Mouse (Mus musculus) G1E-ER4 (cell line): ENCODE measurements around the gene Zmat3. TPM values are rescaled to one million over a fixed set of nuclear protein-coding genes. Genes with fewer than 3 reads are reported as not detected.

Experiments used
- GATA1 ChIP-seq: IDR thresholded peaks from one replicate; pipeline ENCODE4 v1.8.0; 2012; ENCODE audit warnings: low read length, inconsistent platforms
- polyA plus RNA-seq: library from polyadenylated mRNA; stranded (reverse); fragments of >175 nt; gene quantifications from 2 replicates; pipeline ENCODE4 v1.2.3, GENCODE M21; 2012

Gene Zmat3
- polyA plus RNA-seq, 1 experiment, result 5.3 TPM

- TF ChIP-seq GATA1, result no peak
Observed at GRCm38 (mm10) chr3:32395771-32396551, 30.1 kb upstream of the Zmat3 start.

DNA sequence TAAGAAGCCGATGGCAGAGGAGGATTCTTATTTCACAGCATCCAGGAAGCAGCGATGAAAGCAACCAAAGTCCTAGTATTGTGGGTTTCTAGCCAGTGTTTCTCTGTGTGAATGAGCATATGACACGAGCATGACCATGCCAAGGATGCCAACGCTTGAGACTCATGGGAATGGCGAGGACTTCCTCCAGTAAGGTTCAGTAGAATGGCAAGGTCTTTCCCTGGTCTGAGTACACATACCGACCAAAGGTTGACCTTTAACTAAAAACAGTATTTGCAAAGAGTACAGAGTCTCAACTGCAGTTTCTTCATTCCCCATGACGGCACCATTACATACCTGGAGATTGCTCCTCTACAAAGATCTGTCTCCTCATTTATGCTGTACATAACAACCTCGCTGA lies 28.2 kb upstream of the Zmat3 start:
- TF ChIP-seq GATA1, result no peak

- TF ChIP-seq GATA1, result no peak
Observed at GRCm38 (mm10) chr3:32392841-32393240, 27.0 kb upstream of the Zmat3 start.

DNA sequence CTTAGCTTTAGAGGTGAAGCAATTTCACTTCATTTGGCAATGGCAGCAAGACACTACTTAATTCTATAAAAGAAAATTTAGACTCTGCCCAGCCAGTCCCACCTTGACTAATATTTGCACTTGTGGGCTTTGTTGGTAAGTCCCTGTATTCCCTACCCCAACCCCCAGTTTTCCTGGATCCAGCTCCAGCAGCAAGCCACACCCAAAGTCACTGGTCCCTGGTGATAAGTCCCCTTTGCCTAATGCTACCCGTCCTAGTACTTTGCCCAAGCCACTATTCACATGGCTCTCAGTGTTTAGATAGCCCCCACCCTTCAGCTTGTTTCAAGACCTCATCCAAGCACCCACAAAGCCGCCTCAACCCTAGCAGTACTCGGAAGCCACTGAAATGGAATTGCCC lies 15.7 kb upstream of the Zmat3 start:
- no peak for TF ChIP-seq GATA1

DNA sequence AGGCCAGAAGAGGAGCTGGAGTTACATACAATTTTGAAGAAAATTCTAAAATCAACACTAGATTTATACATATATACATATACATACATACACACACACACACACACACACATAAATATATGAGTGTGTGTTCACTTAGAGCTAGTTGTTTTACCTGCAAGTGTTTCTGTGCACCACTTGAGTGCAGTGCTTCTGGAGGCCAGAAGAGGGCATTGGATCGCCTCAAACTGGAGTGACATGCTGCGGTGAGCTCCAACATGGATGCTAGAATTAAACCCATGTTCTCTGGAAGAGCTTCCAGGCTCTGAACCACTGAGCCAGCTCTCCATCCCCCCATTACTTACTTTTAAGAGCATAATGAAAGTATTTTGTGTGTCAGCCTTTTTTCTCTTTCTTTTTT lies 14.1 kb upstream of the Zmat3 start:
- TF ChIP-seq GATA1, result no peak

- no peak for TF ChIP-seq GATA1
Observed at GRCm38 (mm10) chr3:32373236-32373635, 7.4 kb upstream of the Zmat3 start.

- no peak for TF ChIP-seq GATA1
Observed at GRCm38 (mm10) chr3:32372470-32372869, 6.7 kb upstream of the Zmat3 start.

GRCm38 (mm10) chr3:32371957-32372356 lies 6.1 kb upstream of the Zmat3 start:
- TF ChIP-seq GATA1, result no peak

GRCm38 (mm10) chr3:32367516-32367915 lies 1.7 kb upstream of the Zmat3 start:
- no peak for TF ChIP-seq GATA1

DNA sequence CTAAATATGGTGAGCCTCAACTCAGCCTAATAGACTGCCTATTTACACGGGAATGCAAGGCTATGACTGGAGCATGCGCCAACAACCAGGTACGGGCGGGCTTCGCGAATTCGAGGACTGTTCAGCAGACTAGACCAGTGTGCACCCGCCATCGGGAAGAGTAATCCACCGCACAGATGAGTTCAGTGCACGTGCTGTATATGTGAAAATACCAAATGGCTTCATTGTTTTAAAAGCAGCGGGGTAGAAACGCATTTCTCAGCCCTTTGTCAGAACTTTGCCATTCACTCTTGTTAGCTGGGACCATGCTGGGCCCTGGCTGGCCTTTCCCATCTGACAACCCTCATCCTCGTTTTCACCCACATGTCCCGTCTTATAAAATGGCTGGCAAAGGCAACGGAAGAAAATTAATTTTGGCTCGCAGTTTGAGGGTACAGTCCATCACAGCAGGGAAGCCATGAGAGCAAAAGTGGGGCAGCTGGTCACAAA lies 476 bp upstream of the Zmat3 start:
- TF ChIP-seq GATA1, result no peak

- no peak for TF ChIP-seq GATA1
Observed at GRCm38 (mm10) chr3:32364841-32365545, 821 bp downstream of the Zmat3 start.

GRCm38 (mm10) chr3:32364195-32364594 lies 1.6 kb downstream of the Zmat3 start:
- TF ChIP-seq GATA1, result no peak

DNA sequence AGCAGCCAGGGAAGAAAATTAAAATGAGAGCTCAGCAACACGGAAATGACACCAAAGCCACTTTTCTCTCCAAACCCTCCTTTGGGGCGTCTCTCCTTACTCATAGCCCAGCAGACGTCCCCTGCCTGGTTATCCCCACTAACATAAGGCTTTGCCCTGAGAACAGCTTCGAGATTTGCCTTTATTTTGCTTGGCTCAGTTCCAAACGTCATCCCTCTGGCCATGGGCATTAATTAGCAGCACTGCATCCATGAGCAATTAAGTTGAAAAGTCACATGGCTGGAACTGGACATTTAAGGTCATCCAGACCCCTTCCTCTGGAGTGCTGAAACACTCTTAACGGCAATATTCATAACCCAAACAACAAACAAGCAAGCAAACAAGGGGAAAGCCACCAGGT lies 4.6 kb downstream of the Zmat3 start:
- no peak for TF ChIP-seq GATA1

- TF ChIP-seq GATA1, result no peak
Observed at GRCm38 (mm10) chr3:32347881-32348280, 17.9 kb downstream of the Zmat3 start.

DNA sequence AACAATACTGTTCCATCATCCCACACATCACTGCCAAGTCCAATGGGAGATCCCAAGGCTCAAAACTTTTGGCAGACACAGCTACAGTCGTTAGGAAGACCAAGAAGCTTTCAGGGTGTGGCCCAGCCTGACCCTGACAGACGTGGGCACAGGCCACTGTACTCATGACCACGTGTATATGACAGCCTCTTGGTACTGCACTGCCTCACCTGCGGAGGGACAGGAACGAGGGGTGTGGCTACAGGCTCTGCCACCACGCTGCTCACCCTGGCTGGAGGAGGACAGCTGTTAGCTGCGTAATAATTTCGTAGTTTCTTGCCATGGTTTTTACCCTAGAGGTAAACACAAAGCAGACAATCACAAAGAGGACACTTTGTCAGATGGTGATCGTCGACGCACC lies 20.6 kb downstream of the Zmat3 start:
- TF ChIP-seq GATA1, result no peak

GRCm38 (mm10) chr3:32344825-32345224 lies 21.0 kb downstream of the Zmat3 start:
- no peak for TF ChIP-seq GATA1

GRCm38 (mm10) chr3:32343371-32343770 lies 22.4 kb downstream of the Zmat3 start:
- no peak for TF ChIP-seq GATA1
